Mouse (Mus musculus) testis, postnatal 10 days (tissue): ENCODE measurements around the gene Gm28043.
"Not testable (repeated sequence)": the region's sequence is repeated elsewhere in the genome, so short reads cannot be mapped to it uniquely, and the experiment has no call there.

Experiments
- DNase-seq: peaks from one replicate; pipeline ENCODE4 v3.0.0; 2021; ENCODE audit warnings: low spot score

Gm28043 gene

DNA sequence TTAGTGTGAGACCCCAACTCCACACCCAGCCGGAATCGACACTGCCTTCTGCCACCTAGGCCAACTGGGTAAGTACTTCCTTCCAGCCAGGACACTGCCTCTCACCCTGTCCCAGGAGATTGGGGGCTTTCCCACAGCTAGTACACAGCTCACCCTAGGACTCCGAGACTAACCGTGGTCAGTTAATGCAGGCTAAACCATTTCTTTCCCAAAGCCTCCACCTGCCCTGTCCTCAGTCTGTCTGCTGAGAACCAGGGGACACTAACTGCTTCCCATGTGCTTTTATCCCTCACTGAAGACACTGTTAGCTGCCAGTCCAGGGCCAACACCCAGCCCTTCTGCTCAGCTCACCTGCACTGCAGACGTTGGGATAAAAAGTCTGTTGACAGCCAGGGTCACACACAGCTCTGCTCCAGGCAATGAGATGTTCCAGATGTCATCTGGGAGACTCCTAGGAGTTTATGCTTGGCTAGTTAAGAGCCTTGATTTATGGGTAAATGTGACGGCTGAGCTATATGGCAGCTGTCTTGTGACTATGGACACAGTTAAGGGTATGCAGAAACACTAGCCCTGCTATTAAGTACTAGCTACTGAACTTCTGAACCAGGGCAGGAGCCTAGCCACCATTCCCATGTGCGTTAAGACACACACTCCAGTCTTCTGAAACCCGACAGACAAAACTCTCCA, 97.2 kb downstream of the Gm28043 start:
- DNase-seq, result no peak

DNA sequence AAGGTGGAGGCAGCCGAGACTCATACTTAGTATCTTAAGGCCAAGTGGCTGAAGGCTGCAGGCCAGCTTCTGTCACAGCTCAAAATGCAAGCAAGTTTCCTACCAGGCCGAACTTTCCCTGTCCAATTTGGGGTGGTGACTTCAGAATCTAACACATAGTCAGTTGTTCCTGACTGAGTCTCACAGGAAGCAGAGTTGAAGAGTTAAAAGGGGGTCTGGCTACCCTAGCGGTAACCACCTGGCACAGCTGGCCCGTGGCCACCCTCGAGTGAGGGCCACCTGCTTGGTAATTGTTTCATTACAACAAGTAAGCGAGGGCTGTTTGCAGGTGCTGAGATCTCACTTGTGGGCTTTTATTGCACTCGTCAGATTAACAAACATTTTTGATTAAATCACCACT, 97.9 kb downstream of the Gm28043 start:
- DNase-seq, result no peak

DNA sequence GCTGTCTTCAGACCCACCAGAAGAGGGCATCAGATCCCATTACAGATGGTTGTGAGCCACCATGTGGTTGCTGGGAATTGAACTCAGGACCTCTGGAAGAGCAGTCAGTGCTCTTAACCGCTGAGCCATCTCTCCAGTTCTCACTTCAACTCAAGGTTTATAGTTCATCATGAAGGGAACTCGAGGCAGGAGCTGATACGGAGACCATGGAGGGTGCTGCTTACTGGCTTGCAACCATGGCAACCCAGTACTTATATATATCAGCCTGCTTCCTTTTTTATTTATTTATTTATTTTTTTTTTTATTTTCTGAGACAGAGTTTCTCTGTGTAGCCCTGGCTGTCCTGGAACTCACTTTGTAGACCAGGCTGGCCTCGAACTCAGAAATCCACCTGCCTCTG, 99.1 kb downstream of the Gm28043 start:
- DNase-seq, result not testable (repeated sequence)

DNA sequence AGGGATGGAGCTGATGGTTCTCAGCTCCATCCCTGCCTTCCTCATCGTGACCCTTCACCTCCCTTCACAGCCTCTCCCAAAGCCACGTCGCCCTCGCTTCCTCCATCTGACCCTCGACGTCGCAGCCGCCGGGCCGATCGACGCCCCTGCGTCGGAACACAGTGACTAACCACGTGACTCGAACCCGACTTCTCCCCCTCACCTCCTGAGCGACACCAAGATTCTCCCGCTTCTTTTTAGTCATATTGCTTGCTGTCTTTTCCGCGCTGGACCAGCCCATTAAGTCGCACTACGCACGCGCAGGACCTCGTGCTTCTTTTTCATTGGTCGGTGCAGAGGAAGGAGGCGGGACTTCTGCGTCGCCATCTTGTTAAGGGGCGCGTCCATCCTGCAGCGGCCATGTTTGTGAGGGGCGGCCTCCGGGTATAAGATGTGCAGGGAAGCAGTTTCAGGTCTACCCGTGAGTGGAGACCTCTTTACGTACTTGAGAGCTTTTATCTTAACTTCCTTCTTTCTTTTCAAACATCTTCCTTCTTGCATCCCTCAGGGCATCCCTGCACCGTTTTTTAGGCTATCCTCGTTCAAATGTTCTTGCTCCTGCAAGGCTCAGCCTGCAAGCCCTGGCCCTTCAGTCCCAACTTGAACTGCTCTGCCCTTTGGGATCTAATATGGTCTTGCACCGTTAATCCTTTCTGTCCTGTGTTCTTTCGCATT, 102.2 kb downstream of the Gm28043 start, which contains the start of gene Ccdc167:
Ccdc167 (minus strand) TSS at position 313 of the 714 bp plus-strand sequence.
- peak; percentile 97 for DNase-seq

DNA sequence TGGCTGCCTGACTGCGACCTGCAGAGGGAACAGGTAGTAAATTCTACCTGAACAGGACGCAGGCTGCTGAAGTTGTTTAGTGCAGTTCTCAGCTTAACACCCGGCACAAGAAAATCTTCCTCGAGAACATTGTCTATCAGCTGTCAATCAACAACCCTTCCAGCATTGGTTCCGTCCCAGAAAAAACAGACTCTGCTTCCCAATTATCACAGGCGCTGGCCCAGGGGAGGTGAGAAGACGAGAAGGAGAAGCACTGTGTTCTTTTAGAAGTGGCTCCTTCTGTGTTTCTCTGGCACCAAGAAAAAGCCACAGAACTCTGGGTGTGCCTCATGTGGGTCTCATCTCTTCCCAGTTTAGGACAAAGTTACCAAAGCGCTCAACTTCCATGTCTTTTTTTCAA, 104.0 kb downstream of the Gm28043 start:
- no peak for DNase-seq

DNA sequence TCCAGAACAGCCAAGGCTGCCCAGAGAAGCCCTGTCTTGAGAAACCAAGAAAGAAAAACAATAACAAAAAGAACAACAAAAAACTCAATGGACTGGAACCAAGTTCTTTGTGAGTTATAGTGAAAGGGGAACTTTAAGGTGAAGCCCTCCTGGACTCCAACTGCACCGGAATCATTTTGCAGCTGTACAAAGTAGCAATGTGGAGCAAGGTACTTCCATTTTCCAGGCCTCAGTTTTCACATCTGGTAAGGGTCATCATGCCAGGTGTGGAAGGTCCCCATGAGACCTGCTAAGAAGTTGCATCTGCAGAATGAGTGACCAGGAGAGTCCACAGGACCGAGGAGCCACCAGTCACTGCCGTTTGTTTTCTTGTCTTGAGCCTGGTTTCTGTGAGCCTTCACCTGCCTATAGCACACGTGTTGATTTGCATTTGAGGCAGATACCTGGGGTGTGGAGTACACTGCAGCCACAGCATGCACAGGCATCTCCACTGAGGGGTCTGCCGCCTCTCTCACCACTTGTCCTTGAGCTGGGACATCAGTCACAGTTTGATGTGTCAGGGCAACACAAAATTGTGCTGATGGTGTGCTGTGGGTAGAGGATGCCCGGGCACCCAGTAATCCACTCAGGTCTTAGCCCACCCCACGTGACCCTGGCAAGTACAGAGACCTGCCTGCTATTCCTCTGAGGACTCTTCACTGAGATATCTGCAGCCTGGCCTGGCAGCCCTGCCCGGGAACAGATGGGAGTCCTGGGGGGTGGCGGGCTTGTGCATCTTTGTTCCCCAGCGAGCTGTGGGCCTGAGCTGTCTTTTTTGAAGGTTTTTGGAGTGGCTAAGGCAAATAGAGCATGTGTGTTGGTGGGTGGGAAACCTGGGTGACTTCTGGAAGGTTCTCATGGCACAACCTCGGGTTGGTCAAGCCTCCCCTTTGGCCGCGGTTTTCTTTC, 105.2 kb downstream of the Gm28043 start:
- no peak for DNase-seq

DNA sequence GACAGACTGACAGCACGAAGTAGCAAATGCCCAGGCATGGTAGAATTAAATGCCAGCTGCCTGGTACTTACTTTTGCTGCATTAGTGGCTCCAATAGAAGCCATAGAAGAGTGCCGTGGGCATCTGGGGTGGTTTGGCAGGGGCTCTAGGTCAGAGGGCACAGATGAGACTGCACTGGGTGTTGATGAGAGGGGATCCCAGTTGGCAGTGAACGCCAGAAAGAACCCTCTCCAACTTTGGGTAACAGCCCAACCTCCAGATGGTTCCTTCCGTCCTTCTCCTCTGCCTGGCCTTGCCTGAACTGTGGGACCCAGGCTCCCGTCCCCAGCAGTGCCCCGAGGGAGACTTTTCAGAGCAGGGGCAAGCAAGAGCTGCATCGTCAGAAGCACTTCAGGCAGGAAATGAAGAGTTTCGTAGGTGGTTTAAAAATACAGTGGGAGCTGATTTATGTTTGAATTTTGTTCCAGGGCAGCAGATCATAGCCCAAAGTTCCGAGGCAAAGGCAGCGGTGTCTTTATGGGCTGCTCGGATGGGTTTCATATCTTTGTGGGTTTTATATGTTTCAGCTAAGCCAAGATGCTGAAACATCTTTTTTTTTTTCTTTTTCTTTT, 106.2 kb downstream of the Gm28043 start:
- DNase-seq, result no peak

DNA sequence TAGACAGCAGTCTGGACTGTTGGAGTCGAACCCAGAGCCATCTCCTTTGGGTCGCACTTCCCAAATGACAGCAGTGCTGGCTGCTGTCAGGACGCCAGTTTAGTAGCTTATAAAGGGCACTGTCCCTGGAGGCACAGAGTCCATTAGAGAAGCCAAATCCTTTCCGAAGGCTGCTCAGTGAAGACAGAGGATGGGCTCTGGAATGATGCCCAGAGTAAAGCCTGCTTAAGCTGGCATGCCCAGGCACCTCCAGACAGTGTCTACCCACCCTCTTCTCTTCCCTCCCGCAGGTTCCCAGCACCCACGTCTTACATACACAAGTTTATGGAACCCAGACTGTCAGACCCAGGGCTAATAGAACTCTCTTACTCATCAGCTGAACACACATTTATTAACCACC, 109.9 kb downstream of the Gm28043 start:
- no peak for DNase-seq

DNA sequence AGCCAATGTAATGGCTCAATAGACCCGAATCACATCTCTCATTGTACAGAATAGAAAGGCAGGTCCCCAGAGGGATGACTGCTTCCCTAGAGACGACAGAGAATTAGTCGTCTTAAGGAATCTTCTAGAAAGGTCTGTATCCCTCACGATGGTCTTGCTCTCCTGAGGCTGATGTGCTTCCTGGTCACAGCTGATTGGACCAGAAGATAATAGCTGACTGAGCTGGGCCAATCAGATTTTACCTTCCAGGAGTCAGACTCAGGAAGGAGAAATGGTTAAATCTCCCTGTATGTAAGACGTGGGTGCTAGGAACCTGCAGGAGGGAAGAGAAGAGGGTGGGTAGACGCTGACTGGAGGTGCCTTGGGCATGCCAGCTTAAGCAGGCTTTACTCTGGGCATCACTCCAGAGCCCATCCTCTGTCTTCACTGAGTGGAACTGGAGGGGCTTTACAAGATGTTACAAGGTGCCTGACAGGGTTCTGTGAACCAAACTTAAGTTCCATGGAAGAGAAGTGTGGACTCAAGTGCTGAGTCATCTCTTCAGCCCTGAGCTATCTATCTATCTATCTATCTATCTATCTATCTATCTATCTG, 110.4 kb downstream of the Gm28043 start:
- no peak for DNase-seq

DNA sequence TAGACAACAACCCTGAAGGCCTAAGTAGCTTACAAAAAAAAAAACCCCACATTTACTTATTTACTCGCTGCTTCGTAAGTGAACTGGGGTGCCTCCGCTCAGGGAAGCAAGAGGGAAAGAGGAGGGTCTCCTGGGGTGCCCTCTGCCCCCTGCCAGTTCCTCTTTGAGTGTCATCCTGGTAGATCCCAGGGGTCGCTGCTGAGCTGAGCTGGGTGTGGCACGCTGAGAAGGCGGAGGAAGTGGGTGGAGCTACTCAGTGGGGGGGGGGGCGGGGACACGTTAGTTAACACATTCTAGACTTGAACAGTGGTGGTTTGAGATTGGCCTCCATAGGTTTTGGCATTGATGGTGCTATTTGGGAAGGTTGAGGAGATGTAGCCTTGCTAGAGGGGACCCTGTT, 113.4 kb downstream of the Gm28043 start:
- DNase-seq, result no peak

DNA sequence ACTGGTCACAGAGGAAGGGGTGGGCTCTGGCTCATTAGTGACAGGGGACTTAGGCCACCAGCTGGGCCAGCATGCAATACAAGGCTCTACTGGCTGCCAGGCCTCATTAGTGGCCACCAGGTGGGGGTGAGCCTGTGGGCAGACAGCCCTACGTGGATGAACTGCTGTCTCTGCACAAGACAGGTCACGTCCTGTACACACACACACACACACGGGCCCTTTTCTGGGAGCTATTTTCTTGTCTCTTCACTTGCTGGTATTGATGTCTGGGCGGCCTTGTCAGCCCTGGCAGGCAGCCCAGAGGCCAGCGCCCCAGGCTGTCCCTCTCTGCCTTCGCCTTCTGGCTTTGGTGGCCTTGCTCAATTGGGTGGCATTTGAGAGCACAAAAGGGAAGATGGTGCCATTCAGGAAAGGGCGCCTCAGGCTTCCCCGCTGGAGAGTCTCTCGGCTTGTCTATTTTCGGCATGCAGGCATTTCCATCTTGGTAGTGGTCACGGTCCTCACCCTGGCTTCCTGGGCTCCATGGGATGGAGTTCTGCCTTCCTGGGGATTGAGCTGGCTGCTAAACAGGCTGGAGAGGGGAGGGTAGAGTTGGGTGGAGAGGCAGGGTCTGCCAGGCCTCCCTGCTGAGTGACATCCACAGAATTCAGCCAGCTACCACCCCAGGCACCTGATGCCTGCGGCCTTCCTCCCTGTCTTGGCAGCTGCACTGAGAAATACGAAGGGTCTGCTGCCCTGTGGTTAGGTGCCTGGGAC, 116.0 kb downstream of the Gm28043 start:
- DNase-seq, result peak; percentile 69

DNA sequence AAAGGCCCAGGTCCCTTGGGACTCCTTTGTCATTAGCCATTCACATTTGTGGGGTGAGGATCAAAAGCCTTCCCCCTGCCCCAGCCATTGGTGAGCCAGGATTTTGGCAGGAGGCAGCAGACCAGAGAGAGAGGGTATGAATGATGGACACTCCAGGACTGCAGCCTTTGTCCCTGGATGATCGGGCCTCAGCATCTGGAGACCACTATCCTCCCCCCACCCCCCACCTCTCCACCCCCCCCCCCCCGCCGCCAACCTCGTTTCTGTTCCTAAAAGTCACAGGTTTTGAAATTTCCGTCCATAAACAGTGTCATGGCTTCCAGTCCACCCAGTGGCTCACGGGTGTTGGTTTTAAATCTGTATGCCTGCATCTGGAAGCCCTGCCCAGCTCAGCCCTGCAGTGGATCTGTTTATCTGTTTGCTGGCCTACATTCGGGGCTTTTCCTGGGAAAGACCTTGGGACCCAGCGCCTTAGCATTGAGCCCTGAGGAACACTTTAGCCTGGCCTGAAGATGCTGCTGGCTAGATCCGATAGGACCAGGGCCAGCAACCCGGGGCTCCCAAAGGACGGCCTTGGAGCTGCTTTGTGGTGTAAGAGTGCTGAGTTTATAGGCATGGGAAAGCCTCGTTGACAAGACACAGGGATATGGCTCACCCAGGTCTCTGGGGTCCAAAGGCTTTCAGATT, 116.7 kb downstream of the Gm28043 start:
- peak; percentile 75 for DNase-seq

DNA sequence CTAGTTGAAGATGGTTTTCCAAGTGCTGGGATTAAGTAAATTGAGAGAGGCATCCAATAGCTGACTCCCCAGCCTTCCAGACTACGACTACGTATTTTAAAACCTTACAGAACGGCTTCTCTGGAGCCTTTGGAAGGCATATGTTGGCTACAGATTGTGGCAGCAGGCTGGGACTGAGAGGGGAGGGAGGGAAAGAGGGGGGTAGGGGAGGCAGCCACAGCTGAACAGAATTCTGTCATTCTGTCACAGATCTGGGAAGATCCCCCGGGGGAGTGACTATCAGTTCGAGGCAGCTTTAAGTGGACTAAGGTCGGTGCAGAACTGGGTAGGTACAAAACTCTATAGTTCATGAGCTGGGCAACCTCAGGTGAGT, 117.3 kb downstream of the Gm28043 start:
- DNase-seq, result no peak

DNA sequence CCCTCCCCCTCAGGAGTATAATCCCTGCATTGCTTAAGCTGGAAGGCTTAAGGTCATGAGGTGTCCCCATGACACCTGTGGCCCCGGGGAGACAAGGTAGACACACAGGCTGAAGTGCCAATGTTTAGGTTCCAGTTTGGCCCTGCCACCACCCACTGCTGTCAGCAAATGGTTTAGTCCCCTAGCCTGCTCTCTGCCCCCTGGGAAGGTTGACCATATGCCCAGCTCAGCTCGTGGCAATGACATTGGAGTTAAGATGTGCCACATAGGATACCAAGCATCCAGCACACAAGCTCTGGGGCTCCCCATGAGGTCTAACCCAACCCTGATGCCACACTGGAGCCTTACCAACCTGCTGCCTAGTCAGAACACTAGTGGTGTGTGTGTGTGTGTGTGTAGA, 117.8 kb downstream of the Gm28043 start:
- no peak for DNase-seq

DNA sequence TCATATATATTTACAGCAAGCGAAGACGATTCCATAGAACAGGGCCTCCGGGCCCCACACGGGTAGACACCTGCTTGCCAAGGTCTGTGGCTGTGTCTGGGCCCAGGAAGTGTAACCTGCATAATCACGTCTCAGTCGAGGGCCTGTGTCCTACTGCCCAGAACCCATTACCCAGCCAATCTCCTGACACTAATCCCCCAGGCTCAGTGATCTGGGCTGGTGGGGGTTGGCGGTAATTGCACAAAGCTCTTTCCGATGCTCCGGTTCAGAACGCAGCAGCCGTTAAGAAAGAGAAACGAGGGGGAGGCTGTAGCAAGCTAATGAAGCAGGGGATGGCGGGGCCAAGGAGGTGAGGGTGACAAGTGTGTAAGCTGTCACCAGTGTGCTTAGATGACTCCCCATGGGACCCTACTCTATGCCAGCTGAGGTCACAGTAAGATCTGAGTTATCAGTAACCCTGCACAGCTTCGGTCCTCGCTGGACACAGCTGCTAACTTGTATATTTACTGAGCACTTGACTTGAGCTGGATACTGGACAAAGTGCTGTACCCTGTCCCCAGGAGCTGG, 121.9 kb downstream of the Gm28043 start:
- no peak for DNase-seq

DNA sequence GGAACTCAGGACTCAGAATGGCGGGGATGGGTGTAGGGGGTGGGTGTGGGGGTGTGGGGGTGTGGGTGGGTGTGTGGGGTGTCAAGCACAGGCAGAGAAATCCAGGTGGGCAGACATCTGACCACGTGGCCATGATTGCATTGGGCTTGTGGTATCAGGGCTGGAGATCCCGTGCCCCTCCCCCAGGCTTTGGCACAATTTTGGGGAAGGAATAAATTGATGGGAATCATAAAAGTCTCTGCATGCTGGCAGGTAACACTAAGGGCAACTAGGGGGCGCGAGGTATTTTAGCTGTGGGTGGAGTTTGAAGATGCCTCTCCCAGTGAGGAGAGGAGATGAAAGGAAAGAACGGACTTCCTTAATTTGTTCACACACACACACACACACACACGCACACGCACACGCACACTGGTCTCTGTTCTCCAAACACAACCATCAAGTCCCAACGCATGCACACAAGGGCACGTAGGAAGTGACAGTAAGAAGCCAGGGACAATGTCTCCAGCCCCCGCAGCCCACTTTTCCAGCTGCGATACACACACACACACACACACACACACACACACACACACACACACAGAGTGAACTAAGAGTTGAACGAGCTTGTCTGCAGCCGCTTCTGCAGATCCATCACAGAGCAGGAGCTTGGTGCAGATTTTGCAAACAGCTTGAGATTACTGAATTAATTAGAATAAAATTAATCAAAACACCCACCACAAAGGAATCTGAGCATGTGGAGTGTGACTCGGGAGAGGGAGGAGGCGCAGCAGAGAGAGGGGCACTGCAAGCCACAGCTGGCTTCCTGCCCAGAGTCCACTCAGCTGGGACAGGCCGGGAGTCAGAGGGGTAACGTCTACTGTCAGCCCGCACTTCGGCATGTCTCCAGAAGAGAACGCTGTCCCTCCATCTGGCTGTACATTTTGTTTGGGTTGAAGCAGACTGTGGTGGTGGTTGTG, 123.5 kb downstream of the Gm28043 start:
- peak; percentile 71 for DNase-seq

DNA sequence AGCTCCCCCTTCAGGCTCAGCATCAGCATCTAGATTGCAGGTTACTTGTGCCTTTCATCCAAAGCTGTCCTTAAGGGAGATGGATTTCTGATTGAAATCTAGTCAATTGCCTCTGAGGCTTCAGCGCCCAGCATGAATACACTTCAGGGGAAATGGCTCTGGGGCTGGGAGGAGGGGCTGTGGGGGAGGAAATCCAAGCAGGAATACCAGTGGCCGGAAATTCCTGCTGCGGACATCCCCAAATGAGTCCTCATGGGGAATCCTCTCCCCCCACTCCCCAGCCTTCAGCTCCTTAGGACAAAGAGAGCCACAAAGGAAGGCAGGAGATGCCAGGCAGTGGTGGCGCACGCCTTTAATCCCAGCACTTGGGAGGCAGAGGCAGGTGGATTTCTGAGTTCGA, 132.8 kb downstream of the Gm28043 start:
- DNase-seq, result no peak
